Mouse (Mus musculus): ENCODE results near the gene Gm21095.
"Not testable (repeated sequence)": the region's sequence is repeated elsewhere in the genome, so short reads cannot be mapped to it uniquely, and the experiment has no call there.

The Gm21095 gene

GRCm38 (mm10) chrY:84096979-84097378 is at the start of gene Gm21095:
TSS of gene Gm21095 (plus strand) at chrY:84097279.
- not testable (repeated sequence) for DNase-seq

All from kidney, postnatal 4 days (tissue).